Mouse (Mus musculus) hindbrain, embryonic 10.5 days (tissue): ENCODE measurements around the gene Tbx3. TPM values are rescaled to one million over a fixed set of nuclear protein-coding genes. Genes with fewer than 3 reads are reported as not detected.

ENCODE experiments used
- polyA plus RNA-seq: library from polyadenylated mRNA; unstranded; fragments of >200 nt; fragmentation: Nextera tagmentation; extraction: Ambion mirVana; gene quantifications from 2 replicates; pipeline ENCODE4 v1.2.1, GENCODE M21; 2016

Tbx3 gene
- polyA plus RNA-seq, 1 experiment from 2014 or later: 5.8 TPM

Other genes starting within 250 kb of the Tbx3 start
- gene Tbx5, start 162.0 kb downstream of the Tbx3 start, polyA plus RNA-seq: not detected in 2 replicates